In genomic region chr3:121672135-121672790, GRCm38 (mm10) we compare ENCODE assay signal across 17 mouse cellular contexts. TPM values are rescaled to one million over a fixed set of nuclear protein-coding genes. Genes with fewer than 3 reads are reported as not detected.
DNase-seq lines count a peak whose midpoint lies in the region; ATAC-seq and TF ChIP-seq lines count a peak whose summit lies in the region.
"Had no signal": no experiment of that assay in that cellular context is flagged by ENCODE, and none has a peak within 500 bp of the region (broad histone marks: within the 10 kb centered on the region; RNA-seq: fewer than 3 reads in every experiment).

No protein-coding gene starts in this region.

- H3K36me3 ChIP-seq in intestine, embryonic 15.5 days, result no peaks in the 10 kb centered on the region

- peak; percentile 83 for ATAC-seq in intestine, embryonic 15.5 days
- ATAC-seq: forebrain, postnatal 0 days had no signal

- no peaks in the 10 kb centered on the region for H3K27me3 ChIP-seq in intestine, embryonic 15.5 days (replicated peaks)

- no peaks in the 10 kb centered on the region for H3K9me3 ChIP-seq in intestine, embryonic 15.5 days

- no peaks in the 10 kb centered on the region for H3K4me1 ChIP-seq in intestine, embryonic 15.5 days (replicated peaks)

- WGBS in intestine, embryonic 15.5 days, result 69% methylated on average over 5 of the region's 5 CpGs

- no peak for TF ChIP-seq CTCF in layer of hippocampus, adult 2 months (conservative IDR thresholded peaks at IDR 0.05)

- H3K27ac ChIP-seq in intestine, embryonic 15.5 days, result no peak overlapping the region
- no peak overlapping the region for H3K27ac ChIP-seq in layer of hippocampus, adult 2 months

- H3K9ac ChIP-seq in intestine, embryonic 15.5 days, result no peak overlapping the region
- H3K9ac ChIP-seq: forebrain, postnatal 0 days had no signal

- H3K4me2 ChIP-seq in intestine, embryonic 15.5 days (replicated peaks), result no peak overlapping the region
- H3K4me2 ChIP-seq: heart, embryonic 11.5 days had no signal

- no peak overlapping the region for H3K4me3 ChIP-seq in intestine, embryonic 15.5 days (replicated peaks)
- no peak overlapping the region for H3K4me3 ChIP-seq in layer of hippocampus, adult 2 months

- DNase-seq in heart, adult 11 months, result peak; percentile 83
- no peak for DNase-seq in heart, adult 9 months (ENCODE audit: low spot score in 2 of 2)
- DNase-seq in 3134 (ENCODE audit: extremely low read depth, insufficient read length, low spot score), result peak; percentile 41
- DNase-seq in kidney, postnatal 25 days, result peak; percentile 74 to 89
- DNase-seq in layer of hippocampus, adult 2 months (ENCODE audit: low spot score in 2 of 2), result no peak
- DNase-seq in thymus, adult 18-20 months, result no peak
- DNase-seq in retina, postnatal 1 day, result no peak
- DNase-seq: forebrain, postnatal 0 days; gastrocnemius, postnatal 10 days; heart, postnatal 36 days; thymus, postnatal 36 days had no signal

RNA-seq across cellular contexts. Expression of gene 4930432M17Rik, which starts 1.7 kb away (rescaled TPM):
- polyA plus RNA-seq in intestine, embryonic 15.5 days (2015; fragmentation: Nextera tagmentation; extraction: Ambion mirVana), result not detected in 2 replicates
- not detected for total RNA-seq in layer of hippocampus, adult 2 months (2021)
- total RNA-seq: forebrain, postnatal 0 days; gastrocnemius, postnatal 10 days; heart, postnatal 36 days; midbrain, postnatal 0 days had no signal
- polyA plus RNA-seq: forebrain, postnatal 0 days; heart, embryonic 11.5 days; limb, embryonic 11.5 days; liver, embryonic 16.5 days; midbrain, postnatal 0 days; neural tube, embryonic 14.5 days had no signal

RNA-seq across cellular contexts. Expression of gene F3, which starts 51.1 kb away (rescaled TPM):
- 23.3 and 27.5 TPM in 2 replicates for polyA plus RNA-seq in intestine, embryonic 15.5 days (2015; fragmentation: Nextera tagmentation; extraction: Ambion mirVana)
- total RNA-seq in layer of hippocampus, adult 2 months (2021), result 10 to 100 TPM; 52.6 to 68.0 TPM

Comparison
In these comparisons a context has a peak if more than half of its experiments do, and no peak if none do; other contexts are left out.
1. DNase-seq: peak in heart, adult 11 months (single experiment), 3134 (single experiment) and kidney, postnatal 25 days (2 of 2); none in heart, adult 9 months (0 of 2), layer of hippocampus, adult 2 months (0 of 2), thymus, adult 18-20 months (0 of 2) and retina, postnatal 1 day (single experiment).